Mouse (Mus musculus): ENCODE measurements around the gene Rab20.

GRCm38 (mm10) chr8:11415089-11415488, 63.4 kb downstream of the Rab20 start:
- TF ChIP-seq CTCF (IDR thresholded peaks at IDR 0.05; ENCODE audit: low read depth, low read length) (no peak), POLR2A (IDR thresholded peaks at IDR 0.05; ENCODE audit: extremely low read depth, insufficient read depth, low read length) (no peak)

All from liver, adult 2 months (tissue).